Mouse (Mus musculus) CD4-positive, CD25-positive, alpha-beta regulatory T cell, adult 4 months (primary cell): ENCODE data around the gene Tubg2. TPM values are rescaled to one million over a fixed set of nuclear protein-coding genes. Genes with fewer than 3 reads are reported as not detected.
"Not testable (repeated sequence)": the region's sequence is repeated elsewhere in the genome, so short reads cannot be mapped to it uniquely, and the experiment has no call there.

Experiments used
- ATAC-seq: one replicate; pipeline ENCODE4 v1.8.0; 2017
- polyA plus RNA-seq, 2 experiments: library from polyadenylated mRNA; unstranded; fragments of 100-300 nt; shearing (Covaris generic); gene quantifications; one replicate each; pipeline ENCODE4 v1.2.1; 2017

Gene Tubg2
- polyA plus RNA-seq, 2 experiments from 2014 or later, result 1.4 to 3.5 TPM

DNA sequence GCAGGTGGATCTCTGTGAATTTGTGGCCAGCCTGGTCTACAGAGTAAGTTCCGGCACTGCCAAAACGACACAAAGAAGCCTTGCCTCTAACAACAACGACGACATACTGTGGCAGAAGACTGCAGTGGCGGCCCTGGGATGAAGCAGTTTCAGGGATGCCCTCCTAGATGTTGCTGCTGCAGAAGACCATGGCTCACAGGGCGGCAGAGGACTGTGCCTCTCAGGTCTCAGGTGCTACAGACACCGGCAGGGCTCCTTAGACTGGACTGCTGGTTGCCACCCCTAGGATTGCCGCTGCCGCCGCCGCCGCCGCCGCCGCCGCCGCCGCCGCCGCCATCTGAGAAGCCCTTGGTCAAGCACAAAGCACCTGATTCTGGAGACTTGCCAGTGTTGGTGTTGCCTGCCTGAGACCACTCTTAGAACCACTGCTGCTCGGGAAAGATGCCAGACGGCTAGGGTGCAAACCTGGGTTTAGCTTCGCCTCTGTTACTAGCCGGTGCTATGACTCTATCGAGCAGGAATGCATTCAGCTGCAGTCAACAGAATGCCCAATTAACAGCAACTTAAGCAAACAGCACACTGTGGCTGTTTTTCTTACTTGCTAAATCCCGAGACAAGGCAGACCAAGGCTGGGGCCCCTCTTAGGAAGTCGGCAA is 15.4 kb upstream of the Tubg2 start:
- no peak for ATAC-seq

- ATAC-seq, result no peak
These were observed 14.6 kb upstream of the Tubg2 start for GRCm38 (mm10) chr11:101141088-101141487.

- ATAC-seq, result no peak
These were observed 13.3 kb upstream of the Tubg2 start for GRCm38 (mm10) chr11:101142215-101142967.

DNA sequence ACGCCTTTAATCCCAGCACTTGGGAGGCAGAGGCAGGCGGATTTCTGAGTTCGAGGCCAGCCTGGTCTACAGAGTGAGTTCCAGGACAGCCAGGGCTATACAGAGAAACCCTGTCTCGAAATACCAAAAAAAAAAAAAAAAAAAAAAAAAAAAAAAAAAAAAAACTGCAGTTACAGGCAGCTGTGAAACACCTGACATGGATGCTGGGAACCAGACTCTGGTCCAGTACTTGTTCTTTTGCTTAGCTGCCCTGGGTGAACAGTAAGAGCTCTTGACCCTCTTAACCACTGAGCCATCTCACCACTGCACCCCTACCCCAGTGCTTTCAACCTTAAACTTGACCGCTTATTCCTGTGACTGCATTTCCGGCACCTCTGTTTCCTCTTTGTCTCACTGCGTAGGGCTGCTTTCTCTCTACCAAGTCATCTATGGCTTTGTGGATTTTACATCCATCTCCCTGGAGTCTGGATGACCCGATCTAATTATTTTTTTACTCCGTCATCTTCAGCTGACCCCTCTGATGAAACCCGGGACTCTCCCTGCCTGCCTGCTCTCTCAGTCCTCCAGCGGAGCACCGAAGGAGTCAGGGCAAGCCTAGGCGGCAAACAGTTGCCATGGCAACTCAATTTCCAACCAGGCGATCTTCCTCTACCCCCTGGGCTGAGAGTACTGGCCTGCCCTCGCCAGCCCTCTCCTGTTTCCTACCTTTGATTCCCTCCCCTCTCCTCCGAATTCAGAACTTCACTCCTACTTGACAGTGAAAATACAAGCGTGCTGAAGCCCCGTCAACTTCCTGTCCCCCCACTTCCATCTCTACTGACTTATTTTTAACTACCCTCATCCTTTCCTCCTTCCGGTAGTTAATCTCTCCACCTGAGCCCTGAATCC is 12.1 kb upstream of the Tubg2 start:
- peak; percentile 81 for ATAC-seq

- ATAC-seq, result no peak
These were observed 9.3 kb upstream of the Tubg2 start for GRCm38 (mm10) chr11:101146377-101146776.

- no peak for ATAC-seq
These were observed 7.0 kb upstream of the Tubg2 start for GRCm38 (mm10) chr11:101148751-101149150.

- no peak for ATAC-seq
These were observed 6.3 kb upstream of the Tubg2 start for GRCm38 (mm10) chr11:101149178-101150105.

DNA sequence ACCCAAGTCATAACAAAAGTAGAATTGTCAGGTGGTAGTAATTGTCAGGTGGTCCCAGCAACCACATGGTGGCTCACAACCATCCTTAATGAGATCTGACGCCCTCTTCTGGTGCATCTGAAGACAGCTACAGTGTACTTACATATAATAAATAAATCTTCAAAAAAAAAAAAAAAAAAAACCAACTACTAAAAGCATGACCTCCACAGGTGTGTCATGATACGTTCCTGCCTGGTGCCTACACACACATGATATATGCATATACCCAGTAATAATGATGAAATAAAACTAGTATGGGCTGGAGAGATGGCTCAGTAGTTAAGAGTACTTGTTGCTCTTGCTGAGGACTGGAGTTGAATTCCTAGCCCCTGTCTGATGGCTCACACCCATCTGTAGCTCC is 4.6 kb upstream of the Tubg2 start:
- no peak for ATAC-seq

DNA sequence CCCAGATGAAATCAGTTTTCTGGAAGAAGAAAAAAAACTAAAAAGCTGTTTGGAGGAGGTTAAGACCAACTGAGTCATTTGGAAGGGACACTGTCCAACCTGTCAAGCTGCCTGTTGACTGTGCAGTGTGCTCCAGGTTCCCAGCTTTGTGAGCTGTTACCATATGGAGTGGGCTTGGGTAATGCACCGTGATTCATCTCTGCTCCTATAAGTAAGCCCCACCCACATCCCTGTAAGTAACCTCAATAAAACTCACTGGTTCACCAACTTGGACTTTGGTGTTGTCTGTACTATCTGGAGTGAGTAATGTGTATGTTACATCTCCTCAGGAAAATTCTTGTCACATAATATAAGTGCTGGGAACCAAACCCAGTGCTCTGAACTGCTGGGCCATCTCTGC is 2.9 kb upstream of the Tubg2 start:
- ATAC-seq, result no peak

- ATAC-seq, result no peak
These were observed 1.1 kb upstream of the Tubg2 start for GRCm38 (mm10) chr11:101154648-101155047.

DNA sequence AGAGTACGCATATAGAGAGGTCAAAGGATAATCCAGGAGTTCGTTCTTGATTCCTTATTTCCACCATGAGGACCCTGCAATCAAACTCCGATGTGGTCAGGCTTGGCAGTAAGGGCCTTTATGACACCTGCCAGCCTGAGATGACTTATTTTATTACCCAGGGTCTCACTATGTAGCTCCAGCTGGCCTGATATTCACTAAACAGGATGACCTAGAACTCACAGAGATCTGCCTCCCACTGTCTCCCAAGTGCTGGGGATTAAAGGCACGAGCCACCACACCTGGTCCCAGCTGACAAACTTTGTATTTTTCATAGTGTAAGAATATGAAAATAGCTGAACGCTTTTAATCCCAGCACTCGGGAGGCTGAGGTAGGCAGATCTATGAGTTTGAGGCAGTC is 556 bp upstream of the Tubg2 start:
- ATAC-seq, result no peak

- ATAC-seq, result not testable (repeated sequence)
These were observed 4.4 kb downstream of the Tubg2 start for GRCm38 (mm10) chr11:101160151-101160550.

GRCm38 (mm10) chr11:101160981-101161505 is 5.3 kb downstream of the Tubg2 start:
- ATAC-seq, result not testable (repeated sequence)

DNA sequence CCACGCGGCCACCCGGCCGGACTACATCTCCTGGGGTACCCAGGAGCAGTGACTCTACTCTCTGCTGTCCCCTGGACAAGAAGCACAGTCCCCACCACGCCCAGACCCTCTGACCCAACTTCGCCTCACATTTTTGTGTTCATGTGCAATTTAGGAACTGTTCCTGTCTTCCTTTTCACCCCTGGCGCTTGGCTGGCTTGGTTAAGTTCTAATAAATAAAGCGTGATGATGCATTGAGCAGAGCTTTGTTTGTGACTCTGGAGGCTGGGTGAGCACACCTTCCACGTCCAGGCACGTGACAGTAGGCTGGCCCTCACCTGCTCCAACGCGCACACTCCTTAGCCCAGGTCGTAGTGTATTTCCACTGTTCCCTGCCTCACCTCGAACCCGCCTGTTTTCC is 5.8 kb downstream of the Tubg2 start:
- ATAC-seq, result no peak

- ATAC-seq, result no peak
These were observed 6.6 kb downstream of the Tubg2 start for GRCm38 (mm10) chr11:101162301-101162700.

DNA sequence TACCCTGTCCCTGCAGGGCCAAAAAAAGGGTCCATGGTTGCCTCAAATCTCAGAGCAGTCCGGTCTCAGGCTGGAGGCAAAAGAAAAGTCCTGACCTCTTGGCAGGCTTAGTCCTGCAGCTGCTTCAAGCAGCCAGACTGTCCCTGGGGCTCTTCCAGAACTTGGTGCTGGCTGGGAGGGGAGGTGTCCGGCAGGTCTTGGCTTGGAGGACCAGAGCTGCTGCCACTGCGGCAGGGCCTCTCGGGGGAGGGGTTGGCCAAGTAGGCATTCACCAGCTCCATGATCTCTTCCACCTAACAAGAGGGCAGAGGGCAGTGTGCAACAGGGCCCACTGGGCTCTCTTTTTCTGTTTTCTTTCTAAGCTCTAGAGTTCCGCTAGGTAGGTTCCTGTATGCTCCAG is 7.1 kb downstream of the Tubg2 start:
- ATAC-seq, result no peak

DNA sequence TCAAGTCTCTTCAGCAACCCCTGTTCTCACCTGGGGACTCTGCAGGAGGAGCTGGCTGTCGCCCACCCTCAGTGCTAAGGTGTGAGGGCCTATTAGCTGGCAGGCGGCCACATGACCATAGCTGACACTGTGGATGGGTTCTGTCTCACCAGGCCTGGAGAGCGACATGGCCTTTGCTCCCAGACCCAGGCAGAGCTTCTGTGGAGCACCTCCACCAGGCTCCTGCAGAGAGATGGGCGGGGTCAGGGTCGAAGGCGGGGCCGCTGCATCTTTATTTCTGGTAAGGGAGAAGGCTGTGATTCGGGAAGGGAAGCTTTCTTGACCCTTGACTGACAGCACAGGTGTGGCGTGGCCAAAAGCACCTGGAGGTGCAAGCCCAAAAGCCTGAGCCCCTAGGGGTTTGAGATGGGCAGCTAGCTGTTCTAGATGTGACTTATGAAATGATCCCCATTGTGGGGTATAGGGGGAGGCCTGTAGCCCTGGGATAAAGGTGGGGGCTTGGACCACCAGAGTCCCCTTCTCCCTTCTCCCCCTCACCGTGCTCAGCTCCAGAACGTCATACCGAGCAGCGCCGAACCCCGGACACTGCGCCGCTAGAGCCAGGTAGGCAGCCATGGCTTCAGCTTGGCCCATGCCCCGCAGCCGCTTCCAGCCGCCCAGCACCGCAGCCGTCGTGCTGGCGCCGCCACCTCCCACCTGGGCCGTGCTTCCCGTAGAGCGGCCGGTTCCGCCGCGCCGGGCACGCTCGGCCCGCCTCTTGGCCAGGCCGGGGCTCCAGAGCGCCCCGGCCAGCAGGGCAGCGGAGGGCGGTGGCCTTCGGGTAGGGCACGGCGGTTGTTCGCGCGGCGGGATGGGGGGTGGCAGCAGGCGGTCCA is 8.0 kb downstream of the Tubg2 start:
- no peak for ATAC-seq

DNA sequence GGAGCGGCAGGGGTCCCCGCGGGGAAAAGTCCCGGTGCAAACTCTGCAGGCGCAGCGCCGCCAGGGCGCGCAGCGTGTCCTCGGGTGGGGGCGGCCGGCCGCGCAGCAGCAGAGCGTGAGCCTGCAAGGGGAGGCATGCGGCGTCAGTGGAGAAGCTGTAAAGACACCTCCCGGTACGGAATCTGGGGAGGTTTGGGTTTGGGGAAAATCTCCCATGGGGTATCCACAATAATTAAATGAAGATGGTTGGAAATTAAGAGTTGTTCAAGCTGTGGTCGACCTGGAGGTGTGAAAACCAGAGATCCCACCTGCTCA is 8.6 kb downstream of the Tubg2 start:
- no peak for ATAC-seq

GRCm38 (mm10) chr11:101164677-101165580 is 9.2 kb downstream of the Tubg2 start:
- no peak for ATAC-seq

DNA sequence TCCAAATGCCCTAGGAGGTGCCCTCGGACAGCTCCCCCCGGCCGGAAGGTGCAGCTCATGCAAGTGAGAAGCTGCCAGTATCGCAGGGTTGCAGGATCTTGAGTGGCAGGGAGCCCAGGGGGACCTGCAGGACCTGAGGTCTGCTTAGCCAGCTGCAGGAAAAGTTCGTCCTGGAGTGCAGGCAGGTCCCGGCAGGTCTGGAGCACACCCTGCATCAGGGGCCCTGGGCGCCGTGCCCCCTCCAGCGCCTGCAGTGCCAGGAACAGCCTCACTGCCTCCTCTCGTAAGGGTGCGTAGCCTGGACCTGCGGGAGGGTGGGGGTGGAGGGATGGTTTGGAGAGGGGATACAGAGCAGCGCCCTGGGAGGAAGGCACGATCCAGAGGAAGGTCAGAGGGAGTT is 10.7 kb downstream of the Tubg2 start:
- no peak for ATAC-seq
